Mouse (Mus musculus) liver, postnatal 0 days (tissue): ENCODE measurements around the gene Atp11a. TPM values are rescaled to one million over a fixed set of nuclear protein-coding genes. Genes with fewer than 3 reads are reported as not detected.

Experiments
- ATAC-seq: fragments of 200-750 bp; cut with Nextera tagmentation; 2 replicates; pipeline ENCODE4 v1.8.0; 2017; ENCODE audit warnings: mild to moderate bottlenecking, moderate library complexity
- DNase-seq: peaks from one replicate; pipeline ENCODE4 v3.0.0-alpha.2; 2016
- H3K27ac ChIP-seq: fragments of 300-500 bp; sonication (generic); 2 replicates; pipeline ENCODE4 v1.5.1; 2014; ENCODE audit warnings: antibody characterized with exemption, moderate library complexity, mild to moderate bottlenecking, low read depth
- H3K27me3 ChIP-seq: fragments of 300-500 bp; sonication (generic); 2 replicates; pipeline ENCODE4 v1.6.1; 2014; ENCODE audit warnings: low read length, control low read depth, mixed read lengths; ENCODE audit not compliant: insufficient read depth
- H3K36me3 ChIP-seq: fragments of 300-500 bp; sonication (generic); replicated peaks from 2 replicates; pipeline ENCODE4 v1.6.1; 2014; ENCODE audit warnings: mild to moderate bottlenecking, control low read depth, low read length, moderate library complexity, mixed read lengths; ENCODE audit not compliant: insufficient read depth
- H3K4me1 ChIP-seq: fragments of 300-500 bp; sonication (generic); 2 replicates; pipeline ENCODE4 v1.6.1; 2014; ENCODE audit warnings: antibody characterized with exemption, mild to moderate bottlenecking, control low read depth; ENCODE audit not compliant: insufficient read depth
- H3K4me2 ChIP-seq: fragments of 300-500 bp; sonication (generic); 2 replicates; pipeline ENCODE4 v1.6.1; 2014; ENCODE audit warnings: low read depth, mild to moderate bottlenecking, low read length, moderate library complexity, mixed read lengths
- H3K4me3 ChIP-seq: fragments of 300-500 bp; sonication (generic); 2 replicates; pipeline ENCODE4 v1.5.1; 2014; ENCODE audit warnings: low read depth, low read length
- H3K9ac ChIP-seq: fragments of 300-500 bp; sonication (generic); replicated peaks from 2 replicates; pipeline ENCODE4 v1.6.1; 2014; ENCODE audit warnings: mild to moderate bottlenecking, moderate library complexity
- H3K9me3 ChIP-seq: fragments of 300-500 bp; sonication (generic); 2 replicates; pipeline ENCODE4 v1.6.1; 2016; ENCODE audit warnings: mild to moderate bottlenecking, control low read depth, low read length, mixed read lengths
- CTCF ChIP-seq: sonication (generic); IDR thresholded peaks from 2 replicates; pipeline ENCODE4 v1.5.1; 2016; ENCODE audit warnings: antibody characterized with exemption, low read depth
- EP300 ChIP-seq: IDR thresholded peaks from 2 replicates; pipeline ENCODE4 v1.6.1; 2016; ENCODE audit warnings: antibody characterized with exemption, low read depth, mild to moderate bottlenecking
- WGBS: fragments of 180-500 bp; shearing (Covaris S2); extraction: QIAGEN DNeasy Blood & Tissue Kit; methylation state at CpG from one replicate; pipeline ENCODE4 v1.1.7; 2014; ENCODE audit not compliant: insufficient replicate concordance; 5-methylcytosine and 5-hydroxymethylcytosine counted together
- polyA plus RNA-seq: library from polyadenylated mRNA; unstranded; fragments of >200 nt; fragmentation: Nextera tagmentation; extraction: Ambion mirVana; gene quantifications from 2 replicates; pipeline ENCODE4 v1.2.1, GENCODE M21; 2015

Gene Atp11a
- polyA plus RNA-seq, 1 experiment from 2014 or later: 0.90 TPM

- no peaks in the 10 kb centered on the region for H3K36me3 ChIP-seq
- H3K9me3 ChIP-seq: no peaks in the 10 kb centered on the region
- ATAC-seq (no peak), DNase-seq (no peak)
- H3K9ac ChIP-seq: no peak overlapping the region
- H3K4me1 ChIP-seq: 0 out of 2 replicates have a peak, but pooled peaks cover 3% of the 10 kb centered on the region
- TF ChIP-seq CTCF: no peak
- no peak for TF ChIP-seq EP300
- WGBS: 53% methylated on average over 2 of the region's 2 CpGs
- H3K4me3 ChIP-seq: no peak overlapping the region
- H3K27ac ChIP-seq: no peak overlapping the region
- H3K27me3 ChIP-seq: peaks cover 29% of the 10 kb centered on the region
- H3K4me2 ChIP-seq: no peak overlapping the region
Measured at GRCm38 (mm10) chr8:12800246-12800645, 43.4 kb downstream of the Atp11a start.

GRCm38 (mm10) chr8:12801586-12801985 is 44.8 kb downstream of the Atp11a start:
- no peak overlapping the region for H3K27ac ChIP-seq
- ATAC-seq (no peak), DNase-seq (no peak)
- 82% methylated on average over 10 of the region's 10 CpGs for WGBS
- TF ChIP-seq EP300 (no peak), CTCF (no peak)
- H3K4me2 ChIP-seq: no peak overlapping the region
- no peaks in the 10 kb centered on the region for H3K36me3 ChIP-seq
- H3K9ac ChIP-seq: no peak overlapping the region
- H3K4me3 ChIP-seq: no peak overlapping the region
- H3K27me3 ChIP-seq: peaks cover 31% of the 10 kb centered on the region
- H3K4me1 ChIP-seq: 0 out of 2 replicates have a peak, but pooled peaks cover 3% of the 10 kb centered on the region
- H3K9me3 ChIP-seq: no peaks in the 10 kb centered on the region

GRCm38 (mm10) chr8:12803121-12803520 is 46.3 kb downstream of the Atp11a start:
- no peak overlapping the region for H3K27ac ChIP-seq
- no peaks in the 10 kb centered on the region for H3K36me3 ChIP-seq
- TF ChIP-seq EP300 (no peak), CTCF (no peak)
- H3K9me3 ChIP-seq: no peaks in the 10 kb centered on the region
- H3K27me3 ChIP-seq: peaks cover 31% of the 10 kb centered on the region
- no peak overlapping the region for H3K4me2 ChIP-seq
- H3K9ac ChIP-seq: no peak overlapping the region
- WGBS: 75% methylated on average over 10 of the region's 10 CpGs
- ATAC-seq (no peak), DNase-seq (no peak)
- no peak overlapping the region for H3K4me3 ChIP-seq
- 0 out of 2 replicates have a peak, but pooled peaks cover 3% of the 10 kb centered on the region for H3K4me1 ChIP-seq

- Histone ChIP-seq H3K4me1 (0 out of 2 replicates have a peak, but pooled peaks cover 3% of the 10 kb centered on the region), H3K27me3 (peaks cover 35% of the 10 kb centered on the region), H3K4me3 (no peak overlapping the region), H3K36me3 (no peaks in the 10 kb centered on the region), H3K9ac (no peak overlapping the region), H3K27ac (no peak overlapping the region), H3K4me2 (no peak overlapping the region), H3K9me3 (no peaks in the 10 kb centered on the region)
- DNase-seq (no peak), ATAC-seq (no peak)
- no peak for TF ChIP-seq CTCF
- TF ChIP-seq EP300: no peak
- WGBS: 57% methylated on average over 5 of the region's 5 CpGs
Measured at GRCm38 (mm10) chr8:12804909-12805308, 48.1 kb downstream of the Atp11a start.

- no peaks in the 10 kb centered on the region for H3K36me3 ChIP-seq
- 0 out of 2 replicates have a peak, but pooled peaks cover 3% of the 10 kb centered on the region for H3K4me1 ChIP-seq
- H3K9me3 ChIP-seq: no peaks in the 10 kb centered on the region
- H3K9ac ChIP-seq: no peak overlapping the region
- no peak overlapping the region for H3K4me3 ChIP-seq
- DNase-seq (no peak), ATAC-seq (no peak)
- H3K27me3 ChIP-seq: peaks cover 31% of the 10 kb centered on the region
- 67% methylated on average over 4 of the region's 4 CpGs for WGBS
- no peak overlapping the region for H3K27ac ChIP-seq
- TF ChIP-seq CTCF (no peak), EP300 (no peak)
- H3K4me2 ChIP-seq: no peak overlapping the region
Measured at GRCm38 (mm10) chr8:12805569-12805968, 48.8 kb downstream of the Atp11a start.

- Histone ChIP-seq H3K9ac (no peak overlapping the region), H3K4me1 (0 out of 2 replicates have a peak, but pooled peaks cover 3% of the 10 kb centered on the region), H3K36me3 (0 out of 2 replicates have a peak, but pooled peaks cover 2% of the 10 kb centered on the region), H3K4me2 (no peak overlapping the region), H3K27me3 (peaks cover 29% of the 10 kb centered on the region), H3K27ac (no peak overlapping the region), H3K4me3 (no peak overlapping the region), H3K9me3 (no peaks in the 10 kb centered on the region)
- DNase-seq (no peak), ATAC-seq (no peak)
- 78% methylated on average over 2 of the region's 2 CpGs for WGBS
- TF ChIP-seq CTCF (no peak), EP300 (no peak)
Measured at GRCm38 (mm10) chr8:12808018-12808417, 51.2 kb downstream of the Atp11a start.

- 0 out of 2 replicates have a peak, but pooled peaks cover 2% of the 10 kb centered on the region for H3K36me3 ChIP-seq
- H3K9me3 ChIP-seq: no peaks in the 10 kb centered on the region
- WGBS: 77% methylated on average over 2 of the region's 2 CpGs
- H3K27ac ChIP-seq: no peak overlapping the region
- peaks cover 24% of the 10 kb centered on the region for H3K27me3 ChIP-seq
- H3K4me3 ChIP-seq: no peak overlapping the region
- H3K4me2 ChIP-seq: no peak overlapping the region
- no peak for DNase-seq
- TF ChIP-seq EP300: no peak
- no peak for TF ChIP-seq CTCF
- no peak overlapping the region for H3K9ac ChIP-seq
- 0 out of 2 replicates have a peak, but pooled peaks cover 3% of the 10 kb centered on the region for H3K4me1 ChIP-seq
- ATAC-seq: no peak
Measured at GRCm38 (mm10) chr8:12809516-12809915, 52.7 kb downstream of the Atp11a start.
